Mouse (Mus musculus): ENCODE data around the gene Nhp2. TPM values are rescaled to one million over a fixed set of nuclear protein-coding genes. Genes with fewer than 3 reads are reported as not detected.

Nhp2 gene
- polyA plus RNA-seq, 1 experiment: 34.3 TPM

GRCm38 (mm10) chr11:51591915-51592314, 27.6 kb upstream of the Nhp2 start:
- Histone ChIP-seq H3K4me3 (ENCODE audit: extremely low read depth, insufficient read depth, insufficient read length) (no peak overlapping the region), H3K27ac (ENCODE audit: insufficient read depth, low read length) (no peak overlapping the region), H3K27me3 (ENCODE audit: control insufficient read depth, insufficient read depth, low read length) (no peaks in the 10 kb centered on the region), H3K4me1 (ENCODE audit: control insufficient read depth, insufficient read depth, insufficient read length) (peaks cover 3% of the 10 kb centered on the region), H3K36me3 (ENCODE audit: control insufficient read depth, insufficient read depth, low read length) (peaks cover 20% of the 10 kb centered on the region)
- TF ChIP-seq POLR2A (IDR thresholded peaks at IDR 0.05; ENCODE audit: low read depth, low read length) (no peak), CTCF (IDR thresholded peaks at IDR 0.05; ENCODE audit: extremely low read depth, insufficient read depth, insufficient read length, insufficient replicate concordance) (no peak)
- no peak for DNase-seq (ENCODE audit: low read depth in 1 of 2, low spot score in 2 of 2)
- WGBS: 89% methylated on average over 7 of the region's 7 CpGs

- H3K4me3 ChIP-seq (ENCODE audit: extremely low read depth, insufficient read depth, insufficient read length): no peak overlapping the region
- no peak overlapping the region for H3K27ac ChIP-seq (ENCODE audit: insufficient read depth, low read length)
Measured at GRCm38 (mm10) chr11:51593368-51593767, 26.2 kb upstream of the Nhp2 start.

GRCm38 (mm10) chr11:51593849-51594248, 25.7 kb upstream of the Nhp2 start:
- Histone ChIP-seq H3K4me3 (ENCODE audit: extremely low read depth, insufficient read depth, insufficient read length) (no peak overlapping the region), H3K36me3 (ENCODE audit: control insufficient read depth, insufficient read depth, low read length) (peaks cover 29% of the 10 kb centered on the region), H3K27ac (ENCODE audit: insufficient read depth, low read length) (no peak overlapping the region), H3K27me3 (ENCODE audit: control insufficient read depth, insufficient read depth, low read length) (no peaks in the 10 kb centered on the region), H3K4me1 (ENCODE audit: control insufficient read depth, insufficient read depth, insufficient read length) (peaks cover 3% of the 10 kb centered on the region)
- DNase-seq (ENCODE audit: low read depth in 1 of 2, low spot score in 2 of 2): no peak
- 95% methylated on average over 6 of the region's 6 CpGs for WGBS
- no peak for TF ChIP-seq CTCF (IDR thresholded peaks at IDR 0.05; ENCODE audit: extremely low read depth, insufficient read depth, insufficient read length, insufficient replicate concordance)
- no peak for TF ChIP-seq POLR2A (IDR thresholded peaks at IDR 0.05; ENCODE audit: low read depth, low read length)

More at GRCm38 (mm10) chr11:51593368-51593767, 26.2 kb upstream of the Nhp2 start:
- Histone ChIP-seq H3K27me3 (ENCODE audit: control insufficient read depth, insufficient read depth, low read length) (no peaks in the 10 kb centered on the region), H3K36me3 (ENCODE audit: control insufficient read depth, insufficient read depth, low read length) (peaks cover 28% of the 10 kb centered on the region), H3K4me1 (ENCODE audit: control insufficient read depth, insufficient read depth, insufficient read length) (peaks cover 3% of the 10 kb centered on the region)
- no peak for DNase-seq (ENCODE audit: low read depth in 1 of 2, low spot score in 2 of 2)
- WGBS: 94% methylated on average over 4 of the region's 4 CpGs
- TF ChIP-seq POLR2A (IDR thresholded peaks at IDR 0.05; ENCODE audit: low read depth, low read length) (no peak), CTCF (IDR thresholded peaks at IDR 0.05; ENCODE audit: extremely low read depth, insufficient read depth, insufficient read length, insufficient replicate concordance) (no peak)

- peaks cover 3% of the 10 kb centered on the region for H3K4me1 ChIP-seq (ENCODE audit: control insufficient read depth, insufficient read depth, insufficient read length)
- H3K27me3 ChIP-seq (ENCODE audit: control insufficient read depth, insufficient read depth, low read length): no peaks in the 10 kb centered on the region
- peak overlapping the region; percentile 25; the same call in 1 of the 2 replicates for H3K27ac ChIP-seq (ENCODE audit: insufficient read depth, low read length)
- WGBS: 53% methylated on average over 3 of the region's 3 CpGs
- no peak overlapping the region for H3K4me3 ChIP-seq (ENCODE audit: extremely low read depth, insufficient read depth, insufficient read length)
- no peak for DNase-seq (ENCODE audit: low read depth in 1 of 2, low spot score in 2 of 2)
- H3K36me3 ChIP-seq (ENCODE audit: control insufficient read depth, insufficient read depth, low read length): peaks cover 37% of the 10 kb centered on the region
- TF ChIP-seq CTCF (IDR thresholded peaks at IDR 0.05; ENCODE audit: extremely low read depth, insufficient read depth, insufficient read length, insufficient replicate concordance) (no peak), POLR2A (IDR thresholded peaks at IDR 0.05; ENCODE audit: low read depth, low read length) (no peak)
Measured at GRCm38 (mm10) chr11:51594715-51595350, 24.7 kb upstream of the Nhp2 start.

GRCm38 (mm10) chr11:51595459-51596083, 24.0 kb upstream of the Nhp2 start:
- Histone ChIP-seq H3K27ac (ENCODE audit: insufficient read depth, low read length) (peak overlapping the region; percentile 24; the same call in 1 of the 2 replicates), H3K4me1 (ENCODE audit: control insufficient read depth, insufficient read depth, insufficient read length) (peaks cover 3% of the 10 kb centered on the region), H3K4me3 (ENCODE audit: extremely low read depth, insufficient read depth, insufficient read length) (no peak overlapping the region), H3K36me3 (ENCODE audit: control insufficient read depth, insufficient read depth, low read length) (peaks cover 43% of the 10 kb centered on the region), H3K27me3 (ENCODE audit: control insufficient read depth, insufficient read depth, low read length) (no peaks in the 10 kb centered on the region)
- 62% methylated on average over 1 of the region's 1 CpGs for WGBS
- TF ChIP-seq POLR2A (IDR thresholded peaks at IDR 0.05; ENCODE audit: low read depth, low read length) (no peak), CTCF (IDR thresholded peaks at IDR 0.05; ENCODE audit: extremely low read depth, insufficient read depth, insufficient read length, insufficient replicate concordance) (no peak)
- DNase-seq (ENCODE audit: low read depth in 1 of 2, low spot score in 2 of 2): no peak

GRCm38 (mm10) chr11:51597553-51597952, 22.0 kb upstream of the Nhp2 start:
- no peak overlapping the region for H3K4me3 ChIP-seq (ENCODE audit: extremely low read depth, insufficient read depth, insufficient read length)
- 82% methylated on average over 2 of the region's 2 CpGs for WGBS
- TF ChIP-seq CTCF (IDR thresholded peaks at IDR 0.05; ENCODE audit: extremely low read depth, insufficient read depth, insufficient read length, insufficient replicate concordance) (no peak), POLR2A (IDR thresholded peaks at IDR 0.05; ENCODE audit: low read depth, low read length) (no peak)

GRCm38 (mm10) chr11:51602253-51602652, 17.3 kb upstream of the Nhp2 start:
- H3K36me3 ChIP-seq (ENCODE audit: control insufficient read depth, insufficient read depth, low read length): peaks cover 63% of the 10 kb centered on the region

More at GRCm38 (mm10) chr11:51597553-51597952, 22.0 kb upstream of the Nhp2 start:
- peaks cover 3% of the 10 kb centered on the region for H3K4me1 ChIP-seq (ENCODE audit: control insufficient read depth, insufficient read depth, insufficient read length)
- H3K27ac ChIP-seq (ENCODE audit: insufficient read depth, low read length): no peak overlapping the region
- H3K36me3 ChIP-seq (ENCODE audit: control insufficient read depth, insufficient read depth, low read length): peaks cover 57% of the 10 kb centered on the region
- DNase-seq (ENCODE audit: low read depth in 1 of 2, low spot score in 2 of 2): no peak
- no peaks in the 10 kb centered on the region for H3K27me3 ChIP-seq (ENCODE audit: control insufficient read depth, insufficient read depth, low read length)

More at GRCm38 (mm10) chr11:51602253-51602652, 17.3 kb upstream of the Nhp2 start:
- TF ChIP-seq CTCF (IDR thresholded peaks at IDR 0.05; ENCODE audit: extremely low read depth, insufficient read depth, insufficient read length, insufficient replicate concordance) (no peak), POLR2A (IDR thresholded peaks at IDR 0.05; ENCODE audit: low read depth, low read length) (no peak)
- no peaks in the 10 kb centered on the region for H3K27me3 ChIP-seq (ENCODE audit: control insufficient read depth, insufficient read depth, low read length)
- 77% methylated on average over 3 of the region's 3 CpGs for WGBS
- no peak for DNase-seq (ENCODE audit: low read depth in 1 of 2, low spot score in 2 of 2)
- no peak overlapping the region for H3K4me3 ChIP-seq (ENCODE audit: extremely low read depth, insufficient read depth, insufficient read length)
- no peak overlapping the region for H3K27ac ChIP-seq (ENCODE audit: insufficient read depth, low read length)
- H3K4me1 ChIP-seq (ENCODE audit: control insufficient read depth, insufficient read depth, insufficient read length): peaks cover 3% of the 10 kb centered on the region; the same call in 1 of the 2 replicates

All from spleen, adult 2 months (tissue).